Mouse (Mus musculus) layer of hippocampus, adult 8-10 months (tissue): ENCODE results near the gene Mb. TPM values are rescaled to one million over a fixed set of nuclear protein-coding genes. Genes with fewer than 3 reads are reported as not detected.
A peak's percentile ranks its signal among the peaks of the same experiment; 100 is the strongest.
"Not testable (repeated sequence)": the region's sequence is repeated elsewhere in the genome, so short reads cannot be mapped to it uniquely, and the experiment has no call there.

ENCODE experiments used
- DNase-seq, 2 experiments: peaks; one replicate each; pipeline ENCODE4 v3.0.0; 2022; ENCODE audit warnings: low spot score in 2 of 2
- total RNA-seq, 4 experiments: library from RNA; stranded (reverse); gene quantifications; 2 replicates each; pipeline ENCODE4 v1.2.4; 2022

Mb gene
- total RNA-seq, 4 experiments from 2014 or later = 0.31 to 2.2 (median 0.52) TPM; not detected in 1

DNA sequence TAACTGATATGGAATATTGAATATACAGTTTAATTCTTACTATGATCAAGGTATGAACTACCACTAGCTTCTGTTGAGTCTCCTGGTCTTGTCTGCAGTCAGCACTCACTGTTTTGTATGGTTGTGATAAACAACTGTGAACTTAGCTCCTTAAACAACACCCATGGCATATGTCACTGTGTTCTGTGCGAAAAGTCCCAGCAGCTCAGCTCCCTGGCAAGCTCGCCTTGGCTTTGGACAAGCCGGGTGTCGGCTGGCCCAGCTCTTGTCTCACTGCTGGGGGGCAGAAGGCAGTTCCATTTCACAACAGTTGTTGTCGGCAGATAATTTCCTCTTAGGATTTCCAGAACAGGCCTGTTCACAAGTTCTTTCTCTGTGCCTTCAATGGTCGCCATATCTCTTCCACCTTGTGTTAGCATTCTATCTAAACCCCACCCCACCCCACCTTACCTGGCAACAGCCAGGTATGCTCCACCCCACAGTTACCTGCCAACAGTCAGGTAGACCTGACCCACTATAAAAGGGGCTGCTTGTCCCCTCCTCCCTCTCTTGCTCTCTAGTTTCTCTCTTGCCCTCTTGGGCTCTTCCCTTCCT, 14.9 kb upstream of the Mb start:
- no peak for DNase-seq

GRCm38 (mm10) chr15:77062746-77063145, 12.3 kb upstream of the Mb start:
- no peak for DNase-seq

- not testable (repeated sequence) for DNase-seq
These were observed 8.9 kb upstream of the Mb start for GRCm38 (mm10) chr15:77059416-77059815.

- DNase-seq = no peak
These were observed 8.1 kb upstream of the Mb start for GRCm38 (mm10) chr15:77058566-77058965.

- DNase-seq = no peak
These were observed 6.3 kb upstream of the Mb start for GRCm38 (mm10) chr15:77056791-77057051.

DNA sequence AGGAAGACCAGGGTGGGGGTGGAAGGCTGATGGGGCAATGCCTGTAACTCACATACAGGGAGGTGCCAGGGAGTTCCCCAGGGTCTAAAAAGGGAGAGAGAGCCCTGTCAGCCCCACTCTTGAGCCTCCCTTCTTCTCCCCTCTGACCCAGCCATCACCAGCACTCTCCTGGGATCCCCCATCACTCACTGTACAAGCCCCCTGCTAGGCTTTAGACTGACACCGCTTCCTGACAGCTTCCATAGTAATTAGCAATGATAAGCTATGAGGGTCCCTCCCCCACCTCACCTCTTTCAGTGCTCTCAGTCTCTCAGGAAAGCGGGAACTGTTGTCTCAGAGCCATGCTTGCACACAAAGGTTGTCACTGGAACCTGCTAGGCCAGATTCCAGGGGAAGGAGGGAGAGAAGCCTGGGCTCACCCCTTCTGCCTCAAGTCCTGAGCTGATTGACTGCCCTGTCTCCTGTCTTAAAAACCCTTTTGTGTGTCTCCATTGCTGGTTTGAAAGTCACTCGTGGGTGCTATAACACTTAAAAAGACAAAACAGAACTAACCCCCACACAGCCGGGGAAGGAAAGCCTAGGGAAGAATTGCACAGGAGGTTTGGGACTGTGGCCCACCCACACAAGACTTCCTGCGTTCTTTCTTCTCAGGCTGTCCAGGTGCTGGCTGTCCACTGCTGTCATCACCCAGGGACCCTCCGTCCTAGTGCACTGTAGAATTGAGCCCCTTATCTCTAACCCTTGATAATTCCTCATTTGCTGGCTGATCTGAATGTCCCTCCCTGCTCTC, 5.7 kb upstream of the Mb start:
- DNase-seq = no peak

DNA sequence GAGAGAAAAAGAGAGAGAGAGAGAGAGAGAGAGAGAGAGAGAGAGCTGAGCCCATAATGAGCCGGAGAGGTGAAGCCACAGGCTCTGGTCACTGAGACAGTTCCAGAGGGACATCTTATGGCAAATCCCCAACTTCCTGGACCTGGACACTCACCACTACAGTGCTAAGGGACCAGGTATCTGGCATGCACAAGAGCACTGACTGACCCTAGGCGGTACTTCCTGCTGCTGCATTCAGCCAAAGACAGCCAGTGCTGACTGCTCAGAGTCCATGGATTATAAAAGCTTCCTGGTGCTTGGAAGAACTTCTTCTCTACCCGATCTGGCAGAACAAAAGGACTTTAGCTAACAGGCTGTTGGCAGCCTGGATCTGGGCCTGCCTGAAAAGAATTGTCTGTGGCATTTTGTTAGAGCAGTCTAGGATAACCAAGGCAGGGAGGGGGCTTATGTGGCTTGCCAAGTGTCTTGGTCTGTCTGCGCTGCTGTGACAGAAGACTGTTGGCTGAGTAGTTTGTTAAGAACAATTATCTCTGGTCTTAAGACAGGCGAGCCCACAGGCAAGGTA, 4.2 kb upstream of the Mb start:
- no peak for DNase-seq

GRCm38 (mm10) chr15:77053021-77053420, 2.6 kb upstream of the Mb start:
- DNase-seq = no peak

DNA sequence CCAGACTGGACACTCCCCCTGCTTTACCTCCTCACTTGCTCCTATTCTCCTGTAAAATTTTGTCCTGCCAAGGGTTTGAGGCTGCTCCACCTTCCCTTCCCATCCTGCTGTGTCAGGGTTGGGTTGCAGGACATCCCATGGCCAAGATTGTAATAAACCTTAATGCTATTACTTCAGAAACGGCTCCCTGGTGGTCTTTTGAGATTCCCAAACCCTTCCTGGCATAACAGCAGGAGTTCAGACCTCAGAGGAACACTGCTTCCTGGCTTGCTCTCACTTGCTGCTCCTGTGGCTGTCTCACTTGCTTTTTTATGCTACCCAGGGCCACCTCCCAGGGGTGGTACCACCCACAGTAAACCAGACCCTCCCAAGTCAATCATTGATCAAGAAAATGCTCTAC, 1.7 kb upstream of the Mb start:
- DNase-seq = no peak

DNA sequence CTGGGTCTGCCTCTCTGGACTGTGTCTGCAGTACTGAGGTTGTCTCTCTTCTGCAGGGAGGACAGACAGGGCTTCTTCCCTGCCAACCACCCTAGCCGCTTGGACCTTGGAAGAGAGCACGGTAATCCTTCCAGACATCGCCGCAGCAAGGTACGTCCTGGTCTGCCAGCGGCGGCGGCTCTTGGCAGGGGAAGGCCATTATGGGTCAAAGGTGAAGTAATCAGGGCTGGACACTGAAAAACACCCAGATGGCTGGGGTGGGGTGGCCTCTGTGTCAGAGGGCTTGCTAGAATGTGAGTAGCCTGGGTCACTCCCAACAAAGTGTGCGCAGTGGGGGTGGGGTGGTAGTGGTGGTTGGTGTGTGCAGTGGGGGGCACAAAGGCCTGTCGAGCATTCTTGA, 4.9 kb downstream of the Mb start:
- no peak for DNase-seq

DNA sequence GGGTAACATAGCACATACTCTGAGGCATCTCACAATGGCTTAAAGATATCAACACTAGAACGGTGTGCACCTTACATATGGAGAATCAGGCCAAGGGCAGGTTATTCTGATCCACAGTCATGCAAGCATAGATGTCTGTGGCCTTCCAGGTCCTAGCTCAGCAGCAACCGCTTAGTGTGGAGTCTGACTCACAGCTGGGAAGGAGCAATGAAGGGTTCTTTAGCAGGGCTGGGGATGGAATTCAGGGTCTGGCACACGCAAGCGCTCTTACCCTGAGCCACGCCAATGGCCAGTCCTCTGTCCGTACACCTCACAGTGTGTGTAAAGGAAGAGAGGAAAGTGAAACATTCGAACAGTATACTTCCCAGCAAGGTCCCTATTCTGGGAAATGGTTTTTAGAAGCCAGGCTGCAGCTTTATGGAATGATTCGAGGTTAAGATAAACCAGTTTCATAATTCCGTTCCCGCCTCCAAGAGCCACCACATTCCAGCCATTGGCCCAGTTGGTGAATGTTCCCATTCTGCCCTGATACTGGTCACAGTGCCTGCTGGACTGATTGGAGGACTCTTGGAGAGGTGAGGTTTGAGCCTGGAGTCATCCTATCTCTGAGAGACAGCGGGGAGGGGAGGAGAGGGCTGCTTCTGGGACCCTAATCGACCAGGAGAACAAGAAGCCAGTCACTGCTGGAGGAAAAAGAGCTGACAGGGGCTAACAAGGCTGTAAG, 5.7 kb downstream of the Mb start, which contains the start of gene Apol6:
Gene Apol6 (plus strand): TSS at position 133 of the 724 bp plus-strand sequence.
- DNase-seq = no peak

GRCm38 (mm10) chr15:77040784-77041183, 9.7 kb downstream of the Mb start:
- no peak for DNase-seq

GRCm38 (mm10) chr15:77039211-77039700, 11.2 kb downstream of the Mb start:
- no peak for DNase-seq

DNA sequence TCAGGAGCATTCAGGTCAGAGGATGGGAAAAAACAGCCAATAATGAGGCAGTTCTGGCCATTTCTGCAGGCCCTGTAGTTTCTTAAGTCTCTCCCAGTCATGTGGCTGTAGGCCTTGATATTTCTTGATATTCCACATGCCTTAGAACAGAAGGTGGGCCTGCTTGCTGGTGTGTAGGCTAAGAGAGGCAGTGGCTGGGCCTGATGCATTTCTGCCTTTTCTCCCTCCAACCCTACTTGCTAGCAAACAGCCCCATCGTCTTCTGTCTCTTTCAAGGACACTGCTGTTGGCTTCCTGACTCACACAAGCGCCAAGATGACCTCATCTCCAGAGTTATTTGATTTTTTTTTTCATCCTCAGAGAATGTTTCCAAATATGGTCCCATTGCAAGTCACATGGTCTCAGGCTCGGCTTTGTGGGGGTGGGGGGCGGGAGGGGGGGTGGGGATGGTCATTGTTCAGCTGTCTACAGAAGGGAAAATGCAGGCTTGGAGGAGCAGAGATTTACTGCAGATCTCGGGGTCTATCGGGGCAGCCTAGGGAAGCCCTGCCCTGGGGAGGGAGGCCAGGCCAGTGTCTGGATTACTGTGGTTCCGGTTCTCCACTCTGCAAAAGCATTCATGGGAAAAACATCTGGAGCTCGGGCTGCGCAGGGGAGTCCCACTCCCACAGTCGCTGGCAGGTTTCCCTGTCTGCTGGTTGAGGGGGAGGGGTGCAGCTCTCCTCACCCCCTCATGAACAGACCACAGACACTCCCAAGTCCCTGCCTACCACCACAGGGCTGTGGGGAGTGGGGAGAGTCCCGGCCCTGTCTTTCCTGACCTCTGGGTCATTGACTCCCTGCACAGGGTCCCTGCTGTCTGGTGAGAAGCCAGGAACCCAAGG, 12.9 kb downstream of the Mb start:
- DNase-seq = no peak

DNA sequence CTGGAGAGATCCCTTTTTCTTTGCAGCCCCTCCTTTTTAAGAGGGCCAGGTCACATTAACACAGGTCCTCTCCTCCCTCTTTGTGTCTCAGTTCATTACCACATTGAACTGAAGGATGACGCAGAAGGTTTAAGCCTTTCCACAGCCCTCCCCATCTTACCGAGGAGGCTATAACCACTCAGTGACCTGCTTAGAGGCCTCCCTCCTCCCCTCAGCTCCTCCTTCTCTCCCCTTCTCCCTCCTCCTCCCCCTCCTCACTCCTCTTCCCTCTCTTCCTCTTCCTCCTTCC, 13.5 kb downstream of the Mb start:
- no peak for DNase-seq

GRCm38 (mm10) chr15:77036320-77036988, 14.0 kb downstream of the Mb start:
- DNase-seq = no peak

- no peak for DNase-seq
These were observed 14.8 kb downstream of the Mb start for GRCm38 (mm10) chr15:77035643-77036042.

DNA sequence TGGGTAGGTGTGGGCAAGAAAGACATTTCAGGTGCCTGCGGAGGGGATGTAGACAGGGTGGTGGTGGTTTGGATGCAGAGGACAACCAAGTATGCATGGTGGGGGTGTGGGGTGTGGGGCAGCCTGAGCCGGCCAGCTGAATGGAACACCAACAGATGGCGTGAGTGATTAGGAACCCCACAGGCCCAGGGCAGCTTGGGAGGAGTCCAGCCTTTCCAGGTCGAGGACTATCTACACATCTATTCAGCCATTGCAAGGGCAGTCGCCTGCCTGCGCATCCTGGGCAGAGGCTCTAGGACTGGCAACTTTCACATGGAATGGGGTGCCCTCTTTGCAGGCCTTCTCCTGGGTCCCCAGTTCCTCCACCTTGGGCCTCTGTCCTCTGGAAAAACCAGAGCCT, 15.9 kb downstream of the Mb start:
- no peak for DNase-seq

DNA sequence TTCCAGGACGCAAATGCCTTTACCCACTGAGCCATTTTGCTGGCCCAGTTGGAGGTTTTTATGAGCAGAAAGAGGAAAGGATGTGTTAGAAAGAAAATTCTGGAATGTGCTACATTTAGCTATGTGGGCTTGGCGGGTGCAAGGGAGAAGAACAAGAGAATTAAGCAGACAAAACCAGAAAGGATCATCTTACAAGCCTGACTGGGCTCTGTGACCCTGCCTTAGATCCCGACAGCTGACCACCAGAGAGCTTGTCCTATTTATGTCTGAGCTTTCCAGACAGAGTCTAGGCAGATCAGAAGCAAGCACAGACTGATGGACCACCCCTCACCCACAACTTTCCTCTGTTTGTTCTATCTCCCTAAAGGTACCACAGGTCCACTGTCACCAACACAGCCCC, 19.2 kb downstream of the Mb start:
- DNase-seq = no peak

- peak in 1 of 2 experiments; percentile 54 for DNase-seq
These were observed 21.0 kb downstream of the Mb start for GRCm38 (mm10) chr15:77029331-77029991.
